Mouse (Mus musculus): Measurements from ENCODE around the gene Ptpn4.

GRCm38 (mm10) chr1:119838241-119838640 is 828 bp upstream of the Ptpn4 start:
- TF ChIP-seq CTCF (IDR thresholded peaks at IDR 0.05; ENCODE audit: low read depth) (no peak), EP300 (IDR thresholded peaks at IDR 0.05; ENCODE audit: low read depth) (no peak)

Data from heart, postnatal 0 days (tissue).